In the genomic region with DNA sequence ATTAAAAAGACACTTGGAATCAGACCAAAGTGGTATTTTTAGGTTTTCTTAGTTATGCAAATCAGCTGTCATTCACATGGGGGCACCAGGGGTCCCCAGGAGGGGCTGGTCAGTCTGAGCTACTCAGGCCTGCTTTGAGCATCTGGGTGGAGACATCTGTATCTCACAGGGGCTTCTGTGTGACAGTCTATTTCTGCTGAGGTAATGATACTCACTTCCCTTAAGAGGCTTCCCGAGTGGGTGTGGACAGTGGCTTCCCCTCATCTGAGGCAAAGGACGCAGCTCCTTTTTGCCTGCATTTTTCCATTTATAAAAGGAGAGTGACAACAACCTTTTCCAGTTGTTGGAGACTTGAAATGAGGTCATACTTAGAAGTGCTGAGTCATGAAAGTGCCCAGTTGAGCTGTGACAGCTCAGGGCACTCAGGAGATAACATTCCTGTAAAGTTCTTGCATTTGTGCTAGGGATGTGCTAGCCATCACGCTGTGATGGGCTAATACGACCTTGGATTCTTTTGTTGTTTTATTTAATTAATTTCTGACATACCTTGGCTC, we compare ENCODE assay signal across 12 mouse cellular contexts.
A peak's percentile ranks its signal among the peaks of the same experiment; 100 is the strongest.
DNase-seq lines count a peak whose midpoint lies in the region; ATAC-seq and TF ChIP-seq lines count a peak whose summit lies in the region.
"Had no signal": no experiment of that assay in that cellular context is flagged by ENCODE, and none has a peak within 500 bp of the region (broad histone marks: within the 10 kb centered on the region; RNA-seq: fewer than 3 reads in every experiment).

No protein-coding gene starts in this region.

- peaks cover 6% of the 10 kb centered on the region for H3K4me1 ChIP-seq in heart, embryonic 16.5 days (ENCODE audit: control insufficient read depth, insufficient read depth, low read length)

- no peaks in the 10 kb centered on the region for H3K36me3 ChIP-seq in heart, embryonic 16.5 days (ENCODE audit: control insufficient read depth, insufficient read depth)
- H3K36me3 ChIP-seq: lung, embryonic 15.5 days had no signal

- peak overlapping the region; percentile 10; the same call in 1 of the 2 replicates for H3K4me2 ChIP-seq in heart, embryonic 16.5 days (ENCODE audit: low read depth, low read length)
- H3K4me2 ChIP-seq: hindbrain, embryonic 14.5 days; lung, embryonic 15.5 days had no signal

- H3K4me3 ChIP-seq in gastrocnemius, adult 2 months, result no peak overlapping the region
- H3K4me3 ChIP-seq in heart, embryonic 16.5 days (ENCODE audit: low read length), result no peak overlapping the region
- H3K4me3 ChIP-seq: lung, embryonic 15.5 days had no signal

- ATAC-seq in heart, embryonic 16.5 days (replicated peaks; ENCODE audit: extremely low read depth, insufficient read depth, low FRiP score), result no peak

- 0 out of 2 replicates have a peak, but pooled peaks cover 2% of the 10 kb centered on the region for H3K9me3 ChIP-seq in heart, embryonic 16.5 days (replicated peaks; ENCODE audit: control insufficient read depth, low read length)
- H3K9me3 ChIP-seq: lung, embryonic 15.5 days had no signal

- no peak for DNase-seq in gastrocnemius, adult 2 months
- DNase-seq in gastrocnemius, adult 18-20 months (ENCODE audit: low spot score), result no peak
- DNase-seq in 3T3-L1 (ENCODE audit: low read depth, low spot score), result peak; percentile 64
- DNase-seq in MN1 (ENCODE audit: low spot score), result peak; percentile 34
- DNase-seq in left cerebral cortex, adult 18-20 months (ENCODE audit: low spot score in 2 of 2), result no peak
- no peak for DNase-seq in kidney, adult 11 months
- no peak for DNase-seq in thymus, postnatal 25 days
- DNase-seq: cerebellum, adult 11-12 months had no signal

- 15% methylated on average over 4 of the region's 4 CpGs for whole genome bisulfite sequencing in heart, embryonic 16.5 days

- no peak overlapping the region for H3K9ac ChIP-seq in heart, embryonic 16.5 days (ENCODE audit: low read length)
- H3K9ac ChIP-seq: hindbrain, embryonic 14.5 days; lung, embryonic 15.5 days had no signal

- TF ChIP-seq CTCF in gastrocnemius, adult 2 months (IDR thresholded peaks at IDR 0.05), result no peak

- no peaks in the 10 kb centered on the region for H3K27me3 ChIP-seq in heart, embryonic 16.5 days (ENCODE audit: control insufficient read depth, insufficient read depth, low read length)
- H3K27me3 ChIP-seq: lung, embryonic 15.5 days had no signal

- intact Hi-C loops in gastrocnemius, adult 2 months (cut with DNase I), result loop anchor here (5.0 kb wide), 1 partner anchor 47 kb away; no protein-coding TSS in a partner anchor

- H3K27ac ChIP-seq in gastrocnemius, adult 2 months, result peak overlapping the region; percentile 16; the same call in 1 of the 2 replicates
- no peak overlapping the region for H3K27ac ChIP-seq in heart, embryonic 16.5 days (ENCODE audit: low read length)
- H3K27ac ChIP-seq: hindbrain, embryonic 14.5 days; kidney, postnatal 0 days; lung, embryonic 15.5 days had no signal

Comparison
In these comparisons a context has a peak if more than half of its experiments do, and no peak if none do; other contexts are left out.
1. DNase-seq: peak in 3T3-L1 (single experiment) and MN1 (single experiment); none in gastrocnemius, adult 2 months (single experiment), gastrocnemius, adult 18-20 months (single experiment), left cerebral cortex, adult 18-20 months (0 of 2), kidney, adult 11 months (single experiment) and thymus, postnatal 25 days (single experiment).